Mouse (Mus musculus) kidney, adult 2 months (tissue): ENCODE data around the gene Nme3.

Experiments
- CTCF ChIP-seq: fragments of 200-500 bp; conservative IDR thresholded peaks from 2 replicates; pipeline ENCODE4 v1.5.1; 2011; ENCODE audit warnings: low read depth, mild to moderate bottlenecking, control low read depth, low read length, moderate library complexity, mixed read lengths; ENCODE audit not compliant: insufficient read depth, insufficient read length
- POLR2A ChIP-seq: fragments of 200-500 bp; IDR thresholded peaks from one replicate; pipeline ENCODE4 v1.6.1; 2011; ENCODE audit warnings: low read depth, low read length, control low read depth

- TF ChIP-seq POLR2A (no peak), CTCF (no peak)
Measured at GRCm38 (mm10) chr17:24935666-24936065, 39.4 kb downstream of the Nme3 start.
